Mouse (Mus musculus) heart, adult 9 months (tissue): Measurements from ENCODE around the gene Tmem200a.

Experiments used
- DNase-seq, 2 experiments: peaks; one replicate each; pipeline ENCODE4 v3.0.0; 2022; ENCODE audit warnings: low spot score in 2 of 2

The Tmem200a gene

DNA sequence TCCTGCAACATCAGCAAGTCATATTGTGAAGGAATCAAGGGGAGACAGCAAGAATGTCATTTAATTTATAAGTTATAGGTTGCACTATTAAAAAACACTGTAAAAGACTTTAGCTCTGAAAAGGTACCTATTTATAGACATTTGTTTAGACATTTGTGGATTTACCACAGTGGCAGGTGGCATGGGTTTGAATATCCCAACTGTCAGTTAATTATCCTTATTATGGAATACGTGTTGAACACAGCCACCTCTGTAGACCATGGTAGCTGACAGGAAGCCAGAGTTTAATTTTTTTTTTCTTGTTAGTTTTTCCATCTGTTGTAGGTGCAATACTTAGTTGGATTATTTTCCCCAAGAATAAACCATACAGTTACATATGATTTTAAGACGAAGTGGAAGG lies 194.3 kb downstream of the Tmem200a start:
- DNase-seq, result no peak

DNA sequence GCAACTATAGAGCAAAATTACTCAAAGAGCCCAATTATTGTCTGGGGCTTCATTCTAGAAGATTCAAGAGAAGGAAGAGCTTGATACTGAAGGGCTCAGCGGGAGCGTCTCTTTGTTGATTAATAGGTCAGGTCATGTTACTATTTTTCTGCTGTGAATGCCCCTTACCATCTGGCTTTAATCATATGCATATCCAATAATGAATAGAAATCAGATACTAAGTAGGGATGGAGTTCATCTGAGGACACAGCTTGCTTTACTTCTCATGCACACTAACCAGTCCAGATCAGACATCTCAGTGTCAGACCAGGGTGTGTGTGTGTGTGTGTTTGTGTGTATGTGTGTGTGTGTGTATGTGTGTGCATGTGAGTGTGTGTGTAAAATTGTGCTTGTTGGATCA lies 201.1 kb downstream of the Tmem200a start:
- no peak for DNase-seq

DNA sequence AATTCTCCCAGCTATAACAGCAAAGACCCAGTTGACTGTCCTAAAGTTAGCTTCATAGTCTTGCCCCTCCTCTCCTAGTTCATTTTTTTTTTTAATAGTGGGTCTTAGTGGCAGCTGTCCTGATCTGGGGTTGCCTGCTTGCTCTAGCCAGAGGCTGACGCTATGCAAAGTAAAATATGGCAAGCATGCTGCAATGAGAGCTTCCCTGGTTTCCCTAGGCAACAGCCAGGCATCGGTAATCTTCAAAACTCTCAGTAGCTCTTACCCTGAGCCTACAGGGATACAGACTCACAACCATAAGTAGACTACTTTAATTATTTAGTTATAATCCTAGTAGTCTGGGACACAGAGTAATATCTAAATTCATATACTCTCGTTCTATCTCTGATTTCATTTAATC lies 202.0 kb downstream of the Tmem200a start:
- DNase-seq, result no peak

DNA sequence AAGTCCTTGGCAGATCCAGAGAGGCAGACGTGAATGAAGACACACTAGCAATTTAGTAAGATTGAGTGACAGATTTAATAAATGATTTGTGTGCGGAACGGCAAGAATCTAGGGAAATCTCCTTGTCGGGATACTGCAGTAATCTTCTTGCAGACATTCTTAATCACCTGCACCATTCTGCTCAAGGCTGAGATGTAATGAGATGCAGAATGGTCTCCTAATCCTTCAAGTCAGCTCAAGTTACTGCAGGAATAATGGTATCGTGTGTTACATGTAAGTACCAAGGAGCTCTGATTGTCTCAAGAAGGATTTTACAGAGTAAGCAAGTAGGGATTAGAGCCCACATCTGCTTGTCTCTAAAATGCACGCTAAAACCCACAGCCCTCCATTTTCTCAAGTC lies 210.1 kb downstream of the Tmem200a start:
- no peak for DNase-seq
